Mouse (Mus musculus) forebrain, embryonic 16.5 days (tissue): ENCODE measurements around the gene Plekhh3. TPM values are rescaled to one million over a fixed set of nuclear protein-coding genes. Genes with fewer than 3 reads are reported as not detected.
"Not testable (repeated sequence)": the region's sequence is repeated elsewhere in the genome, so short reads cannot be mapped to it uniquely, and the experiment has no call there.

Source experiments
- ATAC-seq: fragments of 200-750 bp; cut with Nextera tagmentation; 2 replicates; pipeline ENCODE4 v1.8.0; 2017; ENCODE audit warnings: mild to moderate bottlenecking, moderate library complexity
- H3K27ac ChIP-seq: fragments of 300-500 bp; sonication (generic); 2 replicates; pipeline ENCODE4 v1.5.1; 2014; ENCODE audit warnings: low read length, control low read depth
- H3K27me3 ChIP-seq: fragments of 300-500 bp; sonication (generic); replicated peaks from 2 replicates; pipeline ENCODE4 v1.6.1; 2014; ENCODE audit warnings: low read length; ENCODE audit not compliant: control insufficient read depth, insufficient read depth
- H3K36me3 ChIP-seq: fragments of 300-500 bp; sonication (generic); 2 replicates; pipeline ENCODE4 v1.6.1; 2014; ENCODE audit not compliant: control insufficient read depth, insufficient read depth
- H3K4me1 ChIP-seq: fragments of 300-500 bp; sonication (generic); replicated peaks from 2 replicates; pipeline ENCODE4 v1.6.1; 2014; ENCODE audit warnings: low read length; ENCODE audit not compliant: control insufficient read depth, insufficient read depth
- H3K4me2 ChIP-seq: fragments of 300-500 bp; sonication (generic); 2 replicates; pipeline ENCODE4 v1.6.1; 2014; ENCODE audit warnings: mild to moderate bottlenecking, low read length, control low read depth
- H3K4me3 ChIP-seq: fragments of 300-500 bp; sonication (generic); replicated peaks from 2 replicates; pipeline ENCODE4 v1.5.1; 2014; ENCODE audit warnings: mild to moderate bottlenecking, low read length, control low read depth
- H3K9ac ChIP-seq: fragments of 300-500 bp; sonication (generic); replicated peaks from 2 replicates; pipeline ENCODE4 v1.6.1; 2014; ENCODE audit warnings: low read depth, low read length, control low read depth
- H3K9me3 ChIP-seq: fragments of 300-500 bp; sonication (generic); 2 replicates; pipeline ENCODE4 v1.6.1; 2016; ENCODE audit warnings: low read length; ENCODE audit not compliant: control insufficient read depth
- WGBS: fragments of 180-500 bp; shearing (Covaris S2); extraction: QIAGEN DNeasy Blood & Tissue Kit; methylation state at CpG from one replicate; pipeline ENCODE4 v1.1.7; 2014; 5-methylcytosine and 5-hydroxymethylcytosine counted together
- polyA plus RNA-seq: library from polyadenylated mRNA; unstranded; fragments of >200 nt; fragmentation: Nextera tagmentation; extraction: Ambion mirVana; gene quantifications from 2 replicates; pipeline ENCODE4 v1.2.1, GENCODE M21; 2015

Gene Plekhh3
- polyA plus RNA-seq, 1 experiment from 2014 or later = 4.8 TPM

GRCm38 (mm10) chr11:101161551-101161950 is 9.6 kb downstream of the Plekhh3 start:
- Histone ChIP-seq H3K4me3 (no peak overlapping the region), H3K4me2 (no peak overlapping the region), H3K27ac (no peak overlapping the region), H3K9me3 (no peaks in the 10 kb centered on the region), H3K9ac (no peak overlapping the region), H3K36me3 (no peaks in the 10 kb centered on the region), H3K4me1 (peaks cover 12% of the 10 kb centered on the region), H3K27me3 (peaks cover 33% of the 10 kb centered on the region)
- no peak for ATAC-seq
- 90% methylated on average over 15 of the region's 15 CpGs for WGBS

DNA sequence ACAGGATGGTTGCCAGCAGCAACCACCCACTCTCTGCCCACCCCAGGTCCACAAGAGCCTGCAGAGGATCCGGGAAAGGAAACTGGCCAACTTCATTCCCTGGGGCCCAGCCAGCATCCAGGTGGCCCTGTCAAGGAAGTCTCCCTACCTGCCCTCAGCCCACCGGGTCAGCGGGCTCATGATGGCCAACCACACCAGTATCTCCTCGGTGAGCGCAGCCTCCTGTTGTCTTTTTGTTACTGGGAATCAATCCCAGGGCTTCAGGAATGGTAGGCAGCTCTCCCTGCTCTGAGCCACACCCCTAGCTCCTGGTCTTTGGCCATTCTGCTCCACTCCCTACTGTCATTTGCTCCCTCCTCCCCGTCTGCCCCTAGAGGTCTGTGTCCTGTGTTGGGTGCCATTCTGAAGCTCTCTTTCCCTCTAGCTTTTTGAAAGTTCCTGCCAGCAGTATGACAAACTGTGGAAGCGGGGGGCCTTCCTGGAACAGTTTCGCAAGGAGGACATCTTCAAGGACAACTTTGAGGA is 10.1 kb downstream of the Plekhh3 start:
- not testable (repeated sequence) for H3K27ac ChIP-seq, H3K36me3 ChIP-seq, H3K9ac ChIP-seq, H3K4me2 ChIP-seq, H3K9me3 ChIP-seq, H3K4me3 ChIP-seq, ATAC-seq
- Histone ChIP-seq H3K27me3 (peaks cover 28% of the 10 kb centered on the region), H3K4me1 (peaks cover 17% of the 10 kb centered on the region)
- 87% methylated on average over 6 of the region's 8 CpGs for WGBS

DNA sequence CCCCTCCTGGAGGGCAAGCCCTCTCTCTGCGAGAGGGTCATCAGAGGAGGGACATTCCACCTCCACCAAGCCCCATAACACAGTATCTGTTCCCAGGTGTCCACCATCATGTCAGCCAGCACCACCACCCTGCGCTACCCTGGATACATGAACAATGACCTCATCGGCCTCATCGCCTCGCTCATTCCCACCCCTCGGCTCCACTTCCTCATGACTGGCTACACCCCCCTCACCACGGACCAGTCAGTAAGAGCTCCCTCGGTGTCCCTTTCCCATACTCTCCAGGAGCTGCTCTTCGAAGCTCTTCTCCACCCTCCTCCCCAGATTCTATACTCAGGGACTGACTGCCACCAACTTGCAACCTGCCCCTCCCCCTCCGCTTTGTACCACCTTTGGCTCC is 11.0 kb downstream of the Plekhh3 start:
- peaks cover 25% of the 10 kb centered on the region for H3K4me1 ChIP-seq
- not testable (repeated sequence) for ATAC-seq, H3K4me2 ChIP-seq, H3K4me3 ChIP-seq, H3K36me3 ChIP-seq, H3K9me3 ChIP-seq, H3K27ac ChIP-seq, H3K9ac ChIP-seq
- WGBS = 79% methylated on average over 8 of the region's 10 CpGs
- H3K27me3 ChIP-seq = peaks cover 19% of the 10 kb centered on the region

DNA sequence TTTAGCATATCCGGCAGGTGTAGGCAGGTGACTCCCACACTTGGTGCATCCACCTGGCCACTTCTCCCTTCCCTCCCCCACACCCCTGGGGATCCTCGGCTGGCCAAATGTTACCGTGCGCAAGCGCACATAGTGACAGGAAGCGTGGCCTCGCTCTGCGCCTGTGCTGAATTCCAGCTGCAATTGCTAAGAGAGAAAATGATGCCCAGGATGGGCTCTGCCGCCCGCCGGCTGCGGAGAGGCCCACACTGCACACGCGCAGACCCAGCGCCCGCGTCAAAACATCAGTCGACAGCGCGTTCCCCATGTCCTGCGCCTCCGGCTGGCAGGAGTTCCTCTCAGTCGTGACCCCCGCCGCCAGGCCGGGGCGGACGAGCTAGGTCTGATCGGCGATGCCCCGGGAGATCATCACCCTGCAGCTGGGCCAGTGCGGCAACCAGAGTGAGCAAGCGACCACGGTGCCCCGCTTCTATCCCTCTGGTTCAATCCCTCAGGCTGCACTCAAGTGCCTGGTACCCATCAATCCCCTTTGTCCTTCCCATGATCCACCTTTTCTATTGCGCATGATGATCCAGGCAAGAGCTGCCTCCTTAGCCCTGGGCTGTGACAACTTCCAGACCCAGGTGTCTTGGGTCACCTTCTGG is 15.3 kb downstream of the Plekhh3 start, which contains the start of gene Tubg2:
TSS of gene Tubg2 (plus strand) at position 180 of the 644 bp plus-strand sequence.
- ATAC-seq = peak; percentile 95
- Histone ChIP-seq H3K4me2 (peak within 1 kb of the TSS; percentile 82), H3K9me3 (no peaks in the 10 kb centered on the region), H3K27ac (peak within 1 kb of the TSS; percentile 81), H3K27me3 (no peaks in the 10 kb centered on the region), H3K4me3 (peak within 1 kb of the TSS; percentile 56), H3K9ac (peak within 1 kb of the TSS; percentile 73), H3K4me1 (peaks cover 14% of the 10 kb centered on the region), H3K36me3 (no peaks in the 10 kb centered on the region)
- WGBS = 2% methylated on average over 36 of the region's 36 CpGs

- H3K27ac ChIP-seq = no peak overlapping the region; the same call in 1 of the 2 replicates
- H3K9me3 ChIP-seq = no peaks in the 10 kb centered on the region
- no peak overlapping the region for H3K9ac ChIP-seq
- peak overlapping the region; percentile 82 for H3K4me2 ChIP-seq
- H3K36me3 ChIP-seq = no peaks in the 10 kb centered on the region
- no peak overlapping the region for H3K4me3 ChIP-seq
- H3K27me3 ChIP-seq = no peaks in the 10 kb centered on the region
- WGBS = 76% methylated on average over 6 of the region's 6 CpGs
- H3K4me1 ChIP-seq = peaks cover 14% of the 10 kb centered on the region
- no peak for ATAC-seq
Observed at GRCm38 (mm10) chr11:101155151-101155550, 16.0 kb downstream of the Plekhh3 start.

GRCm38 (mm10) chr11:101154648-101155047 is 16.5 kb downstream of the Plekhh3 start:
- H3K36me3 ChIP-seq = no peaks in the 10 kb centered on the region
- no peak overlapping the region for H3K4me3 ChIP-seq
- ATAC-seq = no peak
- no peak overlapping the region for H3K4me2 ChIP-seq
- no peak overlapping the region for H3K27ac ChIP-seq
- no peaks in the 10 kb centered on the region for H3K9me3 ChIP-seq
- no peaks in the 10 kb centered on the region for H3K27me3 ChIP-seq
- no peak overlapping the region for H3K9ac ChIP-seq
- H3K4me1 ChIP-seq = peaks cover 15% of the 10 kb centered on the region

- H3K4me1 ChIP-seq = peaks cover 18% of the 10 kb centered on the region
- no peak overlapping the region for H3K9ac ChIP-seq
- no peak overlapping the region for H3K4me2 ChIP-seq
- H3K27ac ChIP-seq = no peak overlapping the region
- H3K27me3 ChIP-seq = no peaks in the 10 kb centered on the region
- WGBS = 70% methylated on average over 1 of the region's 1 CpGs
- no peaks in the 10 kb centered on the region for H3K9me3 ChIP-seq
- no peak for ATAC-seq
- no peak overlapping the region for H3K4me3 ChIP-seq
- H3K36me3 ChIP-seq = no peaks in the 10 kb centered on the region
Observed at GRCm38 (mm10) chr11:101152825-101153224, 18.3 kb downstream of the Plekhh3 start.

DNA sequence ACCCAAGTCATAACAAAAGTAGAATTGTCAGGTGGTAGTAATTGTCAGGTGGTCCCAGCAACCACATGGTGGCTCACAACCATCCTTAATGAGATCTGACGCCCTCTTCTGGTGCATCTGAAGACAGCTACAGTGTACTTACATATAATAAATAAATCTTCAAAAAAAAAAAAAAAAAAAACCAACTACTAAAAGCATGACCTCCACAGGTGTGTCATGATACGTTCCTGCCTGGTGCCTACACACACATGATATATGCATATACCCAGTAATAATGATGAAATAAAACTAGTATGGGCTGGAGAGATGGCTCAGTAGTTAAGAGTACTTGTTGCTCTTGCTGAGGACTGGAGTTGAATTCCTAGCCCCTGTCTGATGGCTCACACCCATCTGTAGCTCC is 20.1 kb downstream of the Plekhh3 start:
- Histone ChIP-seq H3K27ac (no peak overlapping the region), H3K4me3 (no peak overlapping the region), H3K9ac (no peak overlapping the region), H3K36me3 (no peaks in the 10 kb centered on the region), H3K4me1 (peaks cover 12% of the 10 kb centered on the region), H3K27me3 (no peaks in the 10 kb centered on the region), H3K9me3 (no peaks in the 10 kb centered on the region), H3K4me2 (no peak overlapping the region)
- WGBS = 62% methylated on average over 2 of the region's 2 CpGs
- no peak for ATAC-seq

GRCm38 (mm10) chr11:101149178-101150105 is 21.7 kb downstream of the Plekhh3 start:
- H3K4me1 ChIP-seq = peaks cover 3% of the 10 kb centered on the region; the same call in 1 of the 2 replicates
- no peaks in the 10 kb centered on the region for H3K36me3 ChIP-seq
- no peak for ATAC-seq
- 42% methylated on average over 9 of the region's 9 CpGs for WGBS
- H3K9me3 ChIP-seq = no peaks in the 10 kb centered on the region
- H3K9ac ChIP-seq = no peak overlapping the region
- no peak overlapping the region for H3K4me3 ChIP-seq
- H3K27ac ChIP-seq = peak overlapping the region; percentile 54
- H3K4me2 ChIP-seq = no peak overlapping the region
- H3K27me3 ChIP-seq = no peaks in the 10 kb centered on the region
